ENCODE assay signal across 8 mouse cellular contexts in the genomic region with DNA sequence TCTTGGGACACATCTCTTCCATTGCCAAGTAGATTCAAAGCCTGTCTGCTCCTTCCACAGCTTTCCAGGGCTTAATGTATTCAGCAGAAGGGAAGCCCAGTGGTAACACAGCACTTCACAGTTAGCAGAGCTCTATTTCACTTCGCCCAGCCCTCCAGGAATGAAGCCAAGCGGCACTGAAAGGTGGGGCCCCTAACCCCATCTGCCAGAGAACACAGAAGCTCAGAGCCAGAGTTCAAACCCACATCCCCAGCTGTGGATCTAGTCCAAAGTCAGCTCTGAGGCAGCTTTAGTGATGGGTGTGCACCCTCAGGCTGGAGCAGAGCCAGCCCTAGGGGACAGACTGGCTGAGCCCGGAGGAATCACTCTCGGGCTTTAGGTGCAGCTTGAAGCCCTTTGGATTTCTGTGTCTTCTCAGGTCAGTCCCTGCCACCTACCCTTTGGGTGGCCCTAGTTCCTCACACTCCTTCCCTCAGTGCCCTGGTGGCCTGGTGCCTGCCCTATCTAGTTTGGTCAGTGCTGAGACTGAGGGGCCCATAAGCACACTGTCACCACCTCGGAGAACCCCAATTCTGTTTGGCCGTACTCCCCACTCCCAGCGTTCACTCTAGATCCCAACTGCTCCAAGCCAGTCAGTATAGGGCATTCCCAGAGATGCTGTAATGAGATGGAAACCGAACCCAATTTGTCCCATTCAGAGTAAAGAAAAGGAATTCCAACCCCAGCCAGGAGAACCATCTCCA. TPM values are rescaled to one million over a fixed set of nuclear protein-coding genes. Genes with fewer than 3 reads are reported as not detected.
DNase-seq lines count a peak whose midpoint lies in the region; ATAC-seq and TF ChIP-seq lines count a peak whose summit lies in the region.

No protein-coding gene starts in this region.

- H3K9me3 ChIP-seq in neural tube, embryonic 13.5 days = no peaks in the 10 kb centered on the region
- H3K9me3 ChIP-seq in neural tube, embryonic 14.5 days (ENCODE audit: control insufficient read depth, low read length) = no peaks in the 10 kb centered on the region

- H3K9ac ChIP-seq in neural tube, embryonic 13.5 days = no peak overlapping the region
- no peak overlapping the region for H3K9ac ChIP-seq in neural tube, embryonic 14.5 days (replicated peaks; ENCODE audit: low read depth, low read length)

- peak overlapping the region; percentile 20; the same call in 1 of the 2 replicates for H3K4me2 ChIP-seq in neural tube, embryonic 13.5 days
- no peak overlapping the region for H3K4me2 ChIP-seq in neural tube, embryonic 14.5 days (ENCODE audit: low read depth, low read length)

- peak overlapping the region; percentile 63 for H3K27ac ChIP-seq in neural tube, embryonic 13.5 days (replicated peaks)
- H3K27ac ChIP-seq in kidney, adult 2 months (ENCODE audit: insufficient read depth, low read depth, low read length) = peak overlapping the region; percentile 33
- peak overlapping the region; percentile 50 for H3K27ac ChIP-seq in neural tube, embryonic 14.5 days (ENCODE audit: low read depth, low read length)

- WGBS in neural tube, embryonic 13.5 days = 75% methylated on average over 8 of the region's 8 CpGs
- 64% methylated on average over 8 of the region's 8 CpGs for WGBS in kidney, adult 2 months
- whole genome bisulfite sequencing in neural tube, embryonic 14.5 days = 69% methylated on average over 8 of the region's 8 CpGs

- no peak overlapping the region for H3K4me3 ChIP-seq in neural tube, embryonic 13.5 days
- H3K4me3 ChIP-seq in kidney, adult 2 months (ENCODE audit: insufficient read depth, low read depth, low read length) = no peak overlapping the region
- H3K4me3 ChIP-seq in neural tube, embryonic 14.5 days (ENCODE audit: low read depth, low read length) = no peak overlapping the region

- no peak for TF ChIP-seq CTCF in kidney, adult 2 months (conservative IDR thresholded peaks at IDR 0.05; ENCODE audit: insufficient read depth, insufficient read length, low read depth, low read length)

- H3K27me3 ChIP-seq in neural tube, embryonic 13.5 days = no peaks in the 10 kb centered on the region
- no peaks in the 10 kb centered on the region for H3K27me3 ChIP-seq in kidney, adult 2 months (replicated peaks; ENCODE audit: control insufficient read depth, insufficient read depth, low read length)
- H3K27me3 ChIP-seq in neural tube, embryonic 14.5 days (ENCODE audit: control insufficient read depth, insufficient read depth, low read length) = no peaks in the 10 kb centered on the region

- no peaks in the 10 kb centered on the region for H3K36me3 ChIP-seq in neural tube, embryonic 13.5 days
- H3K36me3 ChIP-seq in kidney, adult 2 months (ENCODE audit: control insufficient read depth, insufficient read depth, low read length) = no peaks in the 10 kb centered on the region
- no peaks in the 10 kb centered on the region for H3K36me3 ChIP-seq in neural tube, embryonic 14.5 days (ENCODE audit: control insufficient read depth, insufficient read depth, low read length)

- TF ChIP-seq POLR2A in kidney, adult 2 months (IDR thresholded peaks at IDR 0.05; ENCODE audit: low read depth, low read length) = no peak

- ATAC-seq in neural tube, embryonic 13.5 days (ENCODE audit: low read depth) = peak; percentile 62
- ATAC-seq in neural tube, embryonic 14.5 days (ENCODE audit: low read depth) = peak; percentile 55; the same call in 1 of the 2 replicates
- no peak for ATAC-seq in erythroid progenitor cell, adult 5-6 weeks (replicated peaks; ENCODE audit: low FRiP score, poor library complexity, severe bottlenecking)

- peaks cover 30% of the 10 kb centered on the region for H3K4me1 ChIP-seq in neural tube, embryonic 13.5 days (replicated peaks)
- peaks cover 23% of the 10 kb centered on the region for H3K4me1 ChIP-seq in kidney, adult 2 months (ENCODE audit: control insufficient read depth, insufficient read depth, low read length)
- H3K4me1 ChIP-seq in neural tube, embryonic 14.5 days (ENCODE audit: control insufficient read depth, insufficient read depth, low read length) = no peaks in the 10 kb centered on the region

- DNase-seq in neural tube, embryonic 10.5 days (ENCODE audit: extremely low spot score, low spot score) = no peak
- DNase-seq in heart, adult 8-10 months (ENCODE audit: low spot score) = peak; percentile 82
- DNase-seq in kidney, adult 2 months = peak; percentile 90
- DNase-seq in cerebellum, adult 11-12 months = no peak
- no peak for DNase-seq in layer of hippocampus, adult 9-10 months (ENCODE audit: low spot score)

RNA-seq across cellular contexts. Expression of gene Lrrc32, which starts 34.2 kb away (rescaled TPM):
- 4.6 and 4.9 TPM in 2 replicates for polyA plus RNA-seq in neural tube, embryonic 13.5 days (2015; fragmentation: Nextera tagmentation; extraction: Ambion mirVana)
- 10 to 100 TPM in 3 of 4 experiments, 1 to 10 TPM in 1; 7.7 to 17.3 (median 12.2) TPM for total RNA-seq in heart, adult 8-10 months (2022)
- polyA plus RNA-seq in kidney, adult 2 months (2012; rRNA removed) = 22.1 and 24.7 TPM in 2 replicates
- 1.5 and 4.8 TPM in 2 replicates for polyA plus RNA-seq in neural tube, embryonic 14.5 days (2014; fragmentation: Nextera tagmentation; extraction: Ambion mirVana)
- 1.1 TPM in 1 of 2 replicates, not detected in the other for total RNA-seq in erythroid progenitor cell, adult 5-6 weeks (2015; ENCODE audit: low replicate concordance)
- total RNA-seq in erythroid progenitor cell, adult 5-6 weeks (2017; ENCODE audit: low replicate concordance) = 0.51 TPM in 1 of 2 replicates, not detected in the other

Comparison
In these comparisons a context has a peak if more than half of its experiments do, and no peak if none do; other contexts are left out.
1. DNase-seq: peak in heart, adult 8-10 months (single experiment) and kidney, adult 2 months (single experiment); none in neural tube, embryonic 10.5 days (single experiment), cerebellum, adult 11-12 months (single experiment) and layer of hippocampus, adult 9-10 months (single experiment).
2. Peak in every context shown above with its lines, with median percentiles within 50 percentile points of each other: H3K27ac ChIP-seq.